Mouse (Mus musculus): ENCODE results near the gene Tmeff2.

- TF ChIP-seq TAL1 (IDR thresholded peaks at IDR 0.05; ENCODE audit: low read length): no peak
- TF ChIP-seq GATA1 (IDR thresholded peaks at IDR 0.05; ENCODE audit: low read length): no peak
Observed at GRCm38 (mm10) chr1:50926374-50927060, 26.1 kb downstream of the Tmeff2 start.

All from erythroblast, embryonic 14.5 days (primary cell).